Mouse (Mus musculus): ENCODE data around the gene Ifngr1. TPM values are rescaled to one million over a fixed set of nuclear protein-coding genes. Genes with fewer than 3 reads are reported as not detected.
A peak's percentile ranks its signal among the peaks of the same experiment; 100 is the strongest.
"Not testable (repeated sequence)": the region's sequence is repeated elsewhere in the genome, so short reads cannot be mapped to it uniquely, and the experiment has no call there.

Ifngr1 gene
- total RNA-seq, 2 experiments from 2014 or later = 35.2 to 35.7 TPM

- DNase-seq (ENCODE audit: low spot score in 2 of 2) = no peak
These were observed 6.9 kb upstream of the Ifngr1 start for GRCm38 (mm10) chr10:19584846-19585245.

GRCm38 (mm10) chr10:19585860-19586259 is 5.9 kb upstream of the Ifngr1 start:
- no peak for DNase-seq (ENCODE audit: low spot score in 2 of 2)

- no peak for DNase-seq (ENCODE audit: low spot score in 2 of 2)
These were observed 4.5 kb upstream of the Ifngr1 start for GRCm38 (mm10) chr10:19587281-19587680.

GRCm38 (mm10) chr10:19589626-19590025 is 2.1 kb upstream of the Ifngr1 start:
- no peak for DNase-seq (ENCODE audit: low spot score in 2 of 2)

- DNase-seq (ENCODE audit: low spot score in 2 of 2) = no peak
These were observed 486 bp upstream of the Ifngr1 start for GRCm38 (mm10) chr10:19591286-19591640.

GRCm38 (mm10) chr10:19592556-19592955 is 807 bp downstream of the Ifngr1 start:
- DNase-seq (ENCODE audit: low spot score in 2 of 2) = no peak

GRCm38 (mm10) chr10:19593296-19593695 is 1.5 kb downstream of the Ifngr1 start:
- DNase-seq (ENCODE audit: low spot score in 2 of 2) = no peak

GRCm38 (mm10) chr10:19594201-19594905 is 2.6 kb downstream of the Ifngr1 start:
- DNase-seq (ENCODE audit: low spot score in 2 of 2) = no peak

GRCm38 (mm10) chr10:19596866-19597265 is 5.1 kb downstream of the Ifngr1 start:
- DNase-seq (ENCODE audit: low spot score in 2 of 2) = no peak

- no peak for DNase-seq (ENCODE audit: low spot score in 2 of 2)
These were observed 6.3 kb downstream of the Ifngr1 start for GRCm38 (mm10) chr10:19598091-19598490.

- DNase-seq (ENCODE audit: low spot score in 2 of 2) = no peak
These were observed 7.8 kb downstream of the Ifngr1 start for GRCm38 (mm10) chr10:19599331-19600092.

GRCm38 (mm10) chr10:19600093-19600420 is 8.3 kb downstream of the Ifngr1 start:
- no peak for DNase-seq (ENCODE audit: low spot score in 2 of 2)

GRCm38 (mm10) chr10:19601502-19601901 is 9.8 kb downstream of the Ifngr1 start:
- DNase-seq (ENCODE audit: low spot score in 2 of 2) = not testable (repeated sequence)

GRCm38 (mm10) chr10:19603231-19603630 is 11.5 kb downstream of the Ifngr1 start:
- DNase-seq (ENCODE audit: low spot score in 2 of 2) = no peak

GRCm38 (mm10) chr10:19609125-19609524 is 17.4 kb downstream of the Ifngr1 start:
- no peak for DNase-seq (ENCODE audit: low spot score in 2 of 2)

GRCm38 (mm10) chr10:19611616-19612015 is 19.9 kb downstream of the Ifngr1 start:
- no peak for DNase-seq (ENCODE audit: low spot score in 2 of 2)

GRCm38 (mm10) chr10:19613111-19613753 is 21.5 kb downstream of the Ifngr1 start:
- DNase-seq (ENCODE audit: low spot score in 2 of 2) = peak in 1 of 2 experiments; percentile 20

GRCm38 (mm10) chr10:19619736-19620135 is 28.0 kb downstream of the Ifngr1 start:
- DNase-seq (ENCODE audit: low spot score in 2 of 2) = no peak

GRCm38 (mm10) chr10:19621408-19622048 is 29.8 kb downstream of the Ifngr1 start, which contains the start of gene Il22ra2:
Gene Il22ra2 (plus strand): TSS chr10:19621998.
- DNase-seq (ENCODE audit: low spot score in 2 of 2) = no peak

- no peak for DNase-seq (ENCODE audit: low spot score in 2 of 2)
These were observed 32.9 kb downstream of the Ifngr1 start for GRCm38 (mm10) chr10:19624617-19625016.

GRCm38 (mm10) chr10:19627342-19627741 is 35.6 kb downstream of the Ifngr1 start:
- no peak for DNase-seq (ENCODE audit: low spot score in 2 of 2)

GRCm38 (mm10) chr10:19627748-19628147 is 36.0 kb downstream of the Ifngr1 start:
- no peak for DNase-seq (ENCODE audit: low spot score in 2 of 2)
